Mouse (Mus musculus) heart, embryonic 16.5 days (tissue): Measurements from ENCODE around the gene Sgms1. TPM values are rescaled to one million over a fixed set of nuclear protein-coding genes. Genes with fewer than 3 reads are reported as not detected.

ENCODE experiments used
- ATAC-seq: fragments of 200-750 bp; cut with Nextera tagmentation; replicated peaks from 2 replicates; pipeline ENCODE4 v1.8.0; 2017; ENCODE audit warnings: moderate number of reproducible peaks; ENCODE audit not compliant: insufficient read depth, low FRiP score; ENCODE audit errors: extremely low read depth
- H3K27ac ChIP-seq: fragments of 300-500 bp; sonication (generic); 2 replicates; pipeline ENCODE4 v1.5.1; 2014; ENCODE audit warnings: mild to moderate bottlenecking, low read length, control low read depth, moderate library complexity
- H3K27me3 ChIP-seq: fragments of 300-500 bp; sonication (generic); 2 replicates; pipeline ENCODE4 v1.6.1; 2014; ENCODE audit warnings: low read length, mixed read lengths; ENCODE audit not compliant: control insufficient read depth, insufficient read depth
- H3K36me3 ChIP-seq: fragments of 300-500 bp; sonication (generic); 2 replicates; pipeline ENCODE4 v1.6.1; 2014; ENCODE audit not compliant: control insufficient read depth, insufficient read depth
- H3K4me1 ChIP-seq: fragments of 300-500 bp; sonication (generic); 2 replicates; pipeline ENCODE4 v1.6.1; 2014; ENCODE audit warnings: low read length, mixed read lengths; ENCODE audit not compliant: control insufficient read depth, insufficient read depth
- H3K4me2 ChIP-seq: fragments of 300-500 bp; sonication (generic); 2 replicates; pipeline ENCODE4 v1.6.1; 2014; ENCODE audit warnings: low read depth, mild to moderate bottlenecking, control low read depth, low read length
- H3K4me3 ChIP-seq: fragments of 300-500 bp; sonication (generic); 2 replicates; pipeline ENCODE4 v1.5.1; 2014; ENCODE audit warnings: mild to moderate bottlenecking, control low read depth, low read length
- H3K9ac ChIP-seq: fragments of 300-500 bp; sonication (generic); 2 replicates; pipeline ENCODE4 v1.6.1; 2014; ENCODE audit warnings: low read length, control low read depth
- H3K9me3 ChIP-seq: fragments of 300-500 bp; sonication (generic); replicated peaks from 2 replicates; pipeline ENCODE4 v1.6.1; 2016; ENCODE audit warnings: low read length; ENCODE audit not compliant: control insufficient read depth
- WGBS: fragments of 180-500 bp; shearing (Covaris S2); extraction: QIAGEN DNeasy Blood & Tissue Kit; methylation state at CpG from one replicate; pipeline ENCODE4 v1.1.7; 2014; 5-methylcytosine and 5-hydroxymethylcytosine counted together
- polyA plus RNA-seq: library from polyadenylated mRNA; unstranded; fragments of >200 nt; fragmentation: Nextera tagmentation; extraction: Ambion mirVana; gene quantifications from 2 replicates; pipeline ENCODE4 v1.2.1, GENCODE M21; 2015

The Sgms1 gene
- polyA plus RNA-seq, 1 experiment from 2014 or later = 40.1 TPM

DNA sequence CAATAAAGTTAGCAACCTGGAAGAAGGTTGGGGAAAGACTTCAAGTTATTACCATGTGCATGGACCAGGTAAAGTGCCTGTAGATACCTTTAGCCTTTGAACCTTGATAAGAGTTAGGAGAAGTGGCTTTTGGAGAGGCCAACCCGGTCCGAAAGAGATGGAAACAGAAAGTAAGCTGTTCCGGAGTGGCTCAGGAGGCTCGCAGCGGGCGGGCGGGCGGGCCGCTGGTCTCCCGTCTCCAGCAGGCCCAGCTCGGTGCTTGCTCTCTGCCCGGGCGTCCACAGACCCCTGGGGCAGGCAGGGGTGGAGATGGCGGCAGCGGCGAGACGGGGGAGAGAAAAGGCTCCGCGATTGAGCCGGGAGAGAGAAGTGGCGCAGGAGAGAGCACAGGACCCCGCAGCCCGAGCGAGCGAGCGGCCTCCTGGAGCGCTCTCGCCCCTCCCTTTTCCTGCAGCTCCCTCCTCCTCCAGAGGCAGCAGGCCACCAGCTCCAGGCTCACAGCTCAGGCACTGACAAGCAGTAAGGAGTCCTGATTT, 281.7 kb downstream of the Sgms1 start, which contains the start of gene Asah2:
Gene Asah2, minus strand, starts transcription at position 441 of the 536 bp plus-strand sequence.
- Histone ChIP-seq H3K4me3 (peak within 1 kb of the TSS; percentile 87), H3K4me2 (peak within 1 kb of the TSS; percentile 75), H3K9ac (peak within 1 kb of the TSS; percentile 98), H3K36me3 (no peaks in the 10 kb centered on the region), H3K27me3 (no peaks in the 10 kb centered on the region), H3K27ac (peak within 1 kb of the TSS; percentile 99), H3K4me1 (peaks cover 20% of the 10 kb centered on the region), H3K9me3 (no peaks in the 10 kb centered on the region)
- WGBS = under 1% methylated on average over 28 of the region's 28 CpGs
- ATAC-seq = peak; percentile 91

- peak overlapping the region; percentile 87; the same call in 1 of the 2 replicates for H3K4me3 ChIP-seq
Observed at GRCm38 (mm10) chr19:32106750-32107149, 282.8 kb downstream of the Sgms1 start.

GRCm38 (mm10) chr19:32104217-32104616, 285.3 kb downstream of the Sgms1 start:
- H3K4me2 ChIP-seq = no peak overlapping the region
- H3K27me3 ChIP-seq = no peaks in the 10 kb centered on the region
- H3K9me3 ChIP-seq = no peaks in the 10 kb centered on the region
- no peaks in the 10 kb centered on the region for H3K36me3 ChIP-seq
- peaks cover 22% of the 10 kb centered on the region for H3K4me1 ChIP-seq
- no peak overlapping the region for H3K4me3 ChIP-seq
- H3K9ac ChIP-seq = no peak overlapping the region
- no peak for ATAC-seq
- WGBS = 81% methylated on average over 4 of the region's 4 CpGs
- H3K27ac ChIP-seq = no peak overlapping the region

More at GRCm38 (mm10) chr19:32106750-32107149, 282.8 kb downstream of the Sgms1 start:
- no peaks in the 10 kb centered on the region for H3K27me3 ChIP-seq
- H3K36me3 ChIP-seq = no peaks in the 10 kb centered on the region
- peak overlapping the region; percentile 99 for H3K27ac ChIP-seq
- H3K9me3 ChIP-seq = no peaks in the 10 kb centered on the region
- ATAC-seq = peak; percentile 43; the same call in 1 of the 2 replicates
- peaks cover 27% of the 10 kb centered on the region for H3K4me1 ChIP-seq
- H3K4me2 ChIP-seq = peak overlapping the region; percentile 75
- 84% methylated on average over 2 of the region's 2 CpGs for WGBS
- H3K9ac ChIP-seq = 0 out of 2 replicates have a peak overlapping the region, but pooled peaks have one; percentile 98

GRCm38 (mm10) chr19:32102976-32103300, 286.6 kb downstream of the Sgms1 start:
- H3K4me3 ChIP-seq = peak overlapping the region; percentile 35
- WGBS = 11% methylated on average over 9 of the region's 9 CpGs
- H3K9ac ChIP-seq = no peak overlapping the region
- no peak for ATAC-seq
- no peak overlapping the region for H3K27ac ChIP-seq
- peak overlapping the region; percentile 57 for H3K4me2 ChIP-seq
- H3K27me3 ChIP-seq = no peaks in the 10 kb centered on the region
- no peaks in the 10 kb centered on the region for H3K36me3 ChIP-seq
- peaks cover 22% of the 10 kb centered on the region for H3K4me1 ChIP-seq
- no peaks in the 10 kb centered on the region for H3K9me3 ChIP-seq

DNA sequence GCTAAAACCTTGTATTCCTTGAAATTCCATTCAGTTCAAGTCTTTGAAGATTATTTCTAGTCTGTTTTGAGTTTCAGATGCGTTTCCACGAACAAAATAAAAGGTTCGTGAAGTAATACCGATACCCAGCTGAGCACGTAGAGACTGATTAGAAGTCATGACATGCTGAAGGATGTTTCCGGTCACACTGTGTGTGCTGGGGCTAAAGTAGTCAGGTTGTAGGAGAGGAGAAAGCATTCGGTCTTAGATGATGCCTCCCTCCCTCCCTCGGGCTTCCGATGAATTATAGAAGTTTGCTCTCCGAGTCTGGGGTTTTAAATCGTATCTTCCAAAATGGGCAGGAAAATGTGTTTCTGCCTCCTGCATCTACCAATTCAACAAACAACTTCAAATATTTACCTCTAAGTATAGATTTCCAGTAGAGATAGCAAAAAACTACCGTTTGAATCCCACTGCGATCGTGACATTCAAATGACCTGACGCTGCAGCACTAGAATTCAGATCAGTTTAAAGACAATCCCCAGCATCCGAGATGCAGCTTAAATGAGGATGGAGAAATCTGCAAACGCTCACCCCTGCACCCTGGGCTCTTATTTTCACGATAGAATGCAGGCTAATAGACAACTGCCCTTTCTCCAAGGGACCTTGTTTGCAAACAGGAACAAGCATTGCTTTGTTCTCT, 287.1 kb downstream of the Sgms1 start:
- no peak overlapping the region for H3K27ac ChIP-seq
- 30% methylated on average over 18 of the region's 18 CpGs for WGBS
- peak overlapping the region; percentile 35 for H3K4me3 ChIP-seq

DNA sequence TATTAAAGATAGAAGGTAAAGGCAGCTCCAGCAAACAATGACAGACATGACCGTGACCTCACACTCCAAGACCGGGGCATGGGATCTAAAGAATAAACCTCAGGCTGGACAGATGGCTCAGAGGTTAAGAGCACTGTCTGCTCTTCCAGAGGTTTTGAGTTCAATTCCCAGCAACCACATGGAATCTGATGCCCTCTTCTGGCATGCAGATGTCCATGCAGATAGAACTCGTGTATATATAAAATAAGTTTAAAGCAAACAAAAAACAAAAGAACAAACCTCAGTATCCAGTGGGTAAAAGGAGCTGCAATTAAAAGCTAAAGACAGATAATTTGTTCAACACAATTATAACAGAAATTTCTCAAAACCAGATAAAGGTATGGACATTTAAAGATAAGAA, 290.9 kb downstream of the Sgms1 start:
- Histone ChIP-seq H3K4me1 (peaks cover 14% of the 10 kb centered on the region), H3K9ac (no peak overlapping the region), H3K4me3 (no peak overlapping the region), H3K4me2 (no peak overlapping the region), H3K27me3 (no peaks in the 10 kb centered on the region), H3K27ac (no peak overlapping the region), H3K9me3 (no peaks in the 10 kb centered on the region), H3K36me3 (no peaks in the 10 kb centered on the region)
- no peak for ATAC-seq
- 73% methylated on average over 3 of the region's 3 CpGs for WGBS

More for the DNA sequence above, 287.1 kb downstream of the Sgms1 start:
- ATAC-seq = no peak
- Histone ChIP-seq H3K4me2 (peak overlapping the region; percentile 57), H3K9ac (peak overlapping the region; percentile 12; the same call in 1 of the 2 replicates), H3K4me1 (peaks cover 21% of the 10 kb centered on the region), H3K27me3 (no peaks in the 10 kb centered on the region), H3K9me3 (no peaks in the 10 kb centered on the region), H3K36me3 (no peaks in the 10 kb centered on the region)

- Histone ChIP-seq H3K4me1 (no peaks in the 10 kb centered on the region), H3K27me3 (no peaks in the 10 kb centered on the region), H3K27ac (no peak overlapping the region), H3K9me3 (no peaks in the 10 kb centered on the region), H3K4me2 (no peak overlapping the region), H3K9ac (no peak overlapping the region), H3K4me3 (no peak overlapping the region), H3K36me3 (no peaks in the 10 kb centered on the region)
- no peak for ATAC-seq
- WGBS = 86% methylated on average over 4 of the region's 4 CpGs
Observed at GRCm38 (mm10) chr19:32092358-32092757, 297.2 kb downstream of the Sgms1 start.

DNA sequence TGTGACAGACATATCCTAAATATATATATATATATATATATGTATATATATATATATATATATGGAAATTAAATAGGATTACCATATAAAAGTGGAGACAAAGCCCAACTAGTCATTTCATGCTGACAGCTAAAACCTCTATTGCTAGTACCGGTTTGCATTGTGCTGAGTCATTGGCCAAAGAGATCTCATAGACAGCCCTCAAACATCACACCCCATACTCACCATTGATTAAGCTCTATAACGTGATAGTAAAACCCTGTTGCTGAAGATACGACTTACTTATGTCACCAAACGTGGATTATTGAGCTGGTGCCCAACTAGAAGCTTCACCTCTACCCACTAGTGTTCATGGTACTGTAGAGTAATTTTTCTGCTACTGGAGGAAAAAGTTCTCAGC, 298.7 kb downstream of the Sgms1 start:
- no peak overlapping the region for H3K4me2 ChIP-seq
- no peak overlapping the region for H3K4me3 ChIP-seq
- no peaks in the 10 kb centered on the region for H3K9me3 ChIP-seq
- no peaks in the 10 kb centered on the region for H3K4me1 ChIP-seq
- no peak for ATAC-seq
- no peaks in the 10 kb centered on the region for H3K36me3 ChIP-seq
- H3K27ac ChIP-seq = no peak overlapping the region
- 86% methylated on average over 4 of the region's 4 CpGs for WGBS
- no peak overlapping the region for H3K9ac ChIP-seq
- H3K27me3 ChIP-seq = no peaks in the 10 kb centered on the region

DNA sequence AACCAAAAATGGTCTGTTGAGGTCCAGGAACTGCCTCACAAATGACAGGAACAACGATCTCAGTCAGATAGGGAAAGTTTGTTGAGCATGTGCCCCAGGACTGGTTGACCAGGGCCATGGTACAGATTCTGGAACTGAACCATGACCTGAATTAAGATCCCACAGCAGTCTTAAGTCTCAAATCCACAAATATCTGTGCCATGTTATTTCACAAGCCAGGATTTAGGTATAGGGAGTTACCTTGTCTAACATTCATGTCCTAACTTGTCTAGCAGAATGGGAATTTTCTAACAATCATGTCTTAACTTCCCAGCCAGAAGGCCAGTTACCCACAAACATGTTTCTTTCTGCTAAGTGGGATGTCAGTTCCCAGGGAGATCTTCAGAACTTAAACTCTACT, 300.9 kb downstream of the Sgms1 start:
- no peaks in the 10 kb centered on the region for H3K27me3 ChIP-seq
- no peak for ATAC-seq
- WGBS = 74% methylated on average over 1 of the region's 1 CpGs
- H3K36me3 ChIP-seq = no peaks in the 10 kb centered on the region
- no peak overlapping the region for H3K9ac ChIP-seq
- H3K27ac ChIP-seq = no peak overlapping the region
- no peak overlapping the region for H3K4me2 ChIP-seq
- H3K4me1 ChIP-seq = no peaks in the 10 kb centered on the region
- no peak overlapping the region for H3K4me3 ChIP-seq
- H3K9me3 ChIP-seq = no peaks in the 10 kb centered on the region
